Comparison of ENCODE assay signal across 24 mouse cellular contexts in the genomic region with DNA sequence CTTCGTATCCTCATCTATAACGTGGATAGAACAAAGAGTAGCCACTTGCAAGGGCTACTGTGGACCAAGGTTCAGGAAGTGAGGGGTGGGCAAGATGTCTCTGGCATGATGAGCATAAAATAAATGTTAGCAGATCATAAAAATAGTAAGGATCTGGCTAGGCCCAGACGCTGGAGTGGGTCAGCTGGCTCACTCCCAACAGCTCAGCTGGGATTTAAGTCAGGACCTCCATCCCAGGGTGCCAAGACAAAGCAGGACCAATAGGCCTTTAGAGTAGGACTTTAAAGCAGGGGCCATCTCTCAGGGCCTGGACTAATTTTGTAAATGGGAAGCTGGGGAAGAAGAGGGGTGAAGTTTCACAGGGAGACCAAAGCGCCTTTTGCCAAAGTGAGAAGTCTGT. TPM values are rescaled to one million over a fixed set of nuclear protein-coding genes. Genes with fewer than 3 reads are reported as not detected.
DNase-seq lines count a peak whose midpoint lies in the region; ATAC-seq and TF ChIP-seq lines count a peak whose summit lies in the region.
"Had no signal": no experiment of that assay in that cellular context is flagged by ENCODE, and none has a peak within 500 bp of the region (broad histone marks: within the 10 kb centered on the region; RNA-seq: fewer than 3 reads in every experiment).

No protein-coding gene starts in this region.

- no peaks in the 10 kb centered on the region for H3K36me3 ChIP-seq in hindbrain, embryonic 10.5 days
- H3K36me3 ChIP-seq in hindbrain, embryonic 11.5 days (ENCODE audit: control insufficient read depth, insufficient read depth, low read length) = no peaks in the 10 kb centered on the region
- H3K36me3 ChIP-seq in lung, embryonic 14.5 days (ENCODE audit: insufficient read depth) = no peaks in the 10 kb centered on the region
- no peaks in the 10 kb centered on the region for H3K36me3 ChIP-seq in embryonic facial prominence, embryonic 10.5 days (replicated peaks)
- H3K36me3 ChIP-seq in limb, embryonic 10.5 days = no peaks in the 10 kb centered on the region
- H3K36me3 ChIP-seq: G1E; heart, embryonic 10.5 days; heart, embryonic 13.5 days; hindbrain, embryonic 13.5 days had no signal

- H3K4me3 ChIP-seq in hindbrain, embryonic 10.5 days = no peak overlapping the region
- H3K4me3 ChIP-seq in hindbrain, embryonic 11.5 days (ENCODE audit: low read depth, low read length) = no peak overlapping the region
- H3K4me3 ChIP-seq in lung, embryonic 14.5 days (ENCODE audit: low read depth, low read length) = no peak overlapping the region
- H3K4me3 ChIP-seq in embryonic facial prominence, embryonic 10.5 days = no peak overlapping the region
- H3K4me3 ChIP-seq in limb, embryonic 10.5 days = no peak overlapping the region
- H3K4me3 ChIP-seq: heart, adult 2 months; heart, embryonic 10.5 days; heart, embryonic 13.5 days; hindbrain, embryonic 13.5 days had no signal

- H3K9me3 ChIP-seq in hindbrain, embryonic 10.5 days = no peaks in the 10 kb centered on the region
- H3K9me3 ChIP-seq in hindbrain, embryonic 11.5 days (ENCODE audit: control insufficient read depth, low read length) = no peaks in the 10 kb centered on the region
- no peaks in the 10 kb centered on the region for H3K9me3 ChIP-seq in lung, embryonic 14.5 days (ENCODE audit: low read depth, low read length)
- no peaks in the 10 kb centered on the region for H3K9me3 ChIP-seq in embryonic facial prominence, embryonic 10.5 days
- no peaks in the 10 kb centered on the region for H3K9me3 ChIP-seq in limb, embryonic 10.5 days (replicated peaks)
- H3K9me3 ChIP-seq: G1E; heart, embryonic 10.5 days; heart, embryonic 13.5 days; hindbrain, embryonic 13.5 days had no signal

- H3K4me1 ChIP-seq in hindbrain, embryonic 10.5 days (replicated peaks) = peaks cover 57% of the 10 kb centered on the region
- no peaks in the 10 kb centered on the region; the same call in 1 of the 2 replicates for H3K4me1 ChIP-seq in hindbrain, embryonic 11.5 days (replicated peaks; ENCODE audit: control insufficient read depth, insufficient read depth, low read length)
- peaks cover 18% of the 10 kb centered on the region; the same call in 1 of the 2 replicates for H3K4me1 ChIP-seq in lung, embryonic 14.5 days (ENCODE audit: insufficient read depth)
- peaks cover 56% of the 10 kb centered on the region for H3K4me1 ChIP-seq in embryonic facial prominence, embryonic 10.5 days
- H3K4me1 ChIP-seq in limb, embryonic 10.5 days = peaks cover 40% of the 10 kb centered on the region

- 42% methylated on average over 4 of the region's 4 CpGs for WGBS in hindbrain, embryonic 10.5 days
- 43% methylated on average over 4 of the region's 4 CpGs for WGBS in hindbrain, embryonic 11.5 days
- WGBS in lung, embryonic 14.5 days = 40% methylated on average over 4 of the region's 4 CpGs
- 47% methylated on average over 4 of the region's 4 CpGs for WGBS in embryonic facial prominence, embryonic 10.5 days
- 32% methylated on average over 4 of the region's 4 CpGs for WGBS in limb, embryonic 10.5 days

- ATAC-seq in hindbrain, embryonic 11.5 days (ENCODE audit: low FRiP score) = no peak
- no peak for ATAC-seq in lung, embryonic 14.5 days (ENCODE audit: insufficient read depth)
- ATAC-seq: forebrain, embryonic 14.5 days; hindbrain, embryonic 16.5 days; Patski had no signal

- H3K9ac ChIP-seq in hindbrain, embryonic 11.5 days (ENCODE audit: low read depth, low read length) = no peak overlapping the region
- H3K9ac ChIP-seq in lung, embryonic 14.5 days = no peak overlapping the region
- H3K9ac ChIP-seq: hindbrain, embryonic 13.5 days had no signal

- DNase-seq in hindbrain, embryonic 10.5 days (ENCODE audit: low spot score) = no peak
- DNase-seq in hindbrain, embryonic 11.5 days (ENCODE audit: low spot score) = no peak
- DNase-seq in lung, embryonic 14.5 days = peak; percentile 63
- DNase-seq in lung, postnatal 10 days = no peak
- no peak for DNase-seq in embryonic facial prominence, embryonic 10.5 days (ENCODE audit: low spot score)
- DNase-seq in limb, embryonic 10.5 days (ENCODE audit: low spot score) = no peak
- no peak for DNase-seq in left cerebral cortex, adult 9 months (ENCODE audit: low spot score in 2 of 2)
- DNase-seq: adrenal gland, postnatal 10 days; adrenal gland, postnatal 36 days; B cell, adult 2 months; cerebellum, adult 18-20 months; cerebellum, adult 9-10 months; cerebellum, postnatal 14 days; gastrocnemius, postnatal 36 days; heart, adult 2 months; heart, postnatal 4 days had no signal

- peaks cover 28% of the 10 kb centered on the region for H3K27me3 ChIP-seq in hindbrain, embryonic 10.5 days (ENCODE audit: insufficient read depth, poor library complexity, severe bottlenecking)
- no peaks in the 10 kb centered on the region for H3K27me3 ChIP-seq in hindbrain, embryonic 11.5 days (ENCODE audit: control insufficient read depth, insufficient read depth, low read length)
- no peaks in the 10 kb centered on the region for H3K27me3 ChIP-seq in lung, embryonic 14.5 days (ENCODE audit: insufficient read depth, low read length)
- peaks cover 40% of the 10 kb centered on the region for H3K27me3 ChIP-seq in embryonic facial prominence, embryonic 10.5 days (replicated peaks; ENCODE audit: low read depth, poor library complexity, severe bottlenecking)
- no peaks in the 10 kb centered on the region for H3K27me3 ChIP-seq in limb, embryonic 10.5 days (ENCODE audit: low read depth, poor library complexity, severe bottlenecking)
- H3K27me3 ChIP-seq: CH12.LX, Patski had no signal

- peak overlapping the region; percentile 62; the same call in 1 of the 2 replicates for H3K27ac ChIP-seq in hindbrain, embryonic 10.5 days
- no peak overlapping the region for H3K27ac ChIP-seq in hindbrain, embryonic 11.5 days (ENCODE audit: low read depth, low read length)
- H3K27ac ChIP-seq in lung, embryonic 14.5 days (ENCODE audit: low read depth) = peak overlapping the region; percentile 61
- H3K27ac ChIP-seq in embryonic facial prominence, embryonic 10.5 days (replicated peaks) = peak overlapping the region; percentile 51; the same call in 1 of the 2 replicates
- H3K27ac ChIP-seq in limb, embryonic 10.5 days = peak overlapping the region; percentile 66
- H3K27ac ChIP-seq: heart, adult 2 months; heart, embryonic 10.5 days; heart, embryonic 13.5 days; hindbrain, embryonic 13.5 days had no signal

- H3K4me2 ChIP-seq in hindbrain, embryonic 11.5 days (replicated peaks; ENCODE audit: low read depth, low read length) = no peak overlapping the region
- H3K4me2 ChIP-seq in lung, embryonic 14.5 days = no peak overlapping the region
- H3K4me2 ChIP-seq: heart, embryonic 13.5 days; hindbrain, embryonic 13.5 days had no signal

- no peak for TF ChIP-seq CTCF in lung, embryonic 14.5 days (IDR thresholded peaks at IDR 0.05; ENCODE audit: low read depth)

RNA-seq across cellular contexts. Expression of gene Fzd7, which starts 11.5 kb away (rescaled TPM):
- 14.4 and 16.1 TPM in 2 replicates for polyA plus RNA-seq in hindbrain, embryonic 10.5 days (2016; fragmentation: Nextera tagmentation; extraction: Ambion mirVana)
- polyA plus RNA-seq in hindbrain, embryonic 11.5 days (2014; fragmentation: Nextera tagmentation; extraction: Ambion mirVana) = 13.0 and 15.4 TPM in 2 replicates
- 21.7 and 22.7 TPM in 2 replicates for polyA plus RNA-seq in lung, embryonic 14.5 days (2014; fragmentation: Nextera tagmentation; extraction: Ambion mirVana)
- polyA plus RNA-seq in embryonic facial prominence, embryonic 10.5 days (2016; fragmentation: Nextera tagmentation; extraction: Ambion mirVana) = 12.7 and 14.4 TPM in 2 replicates
- 13.2 and 13.5 TPM in 2 replicates for polyA plus RNA-seq in limb, embryonic 10.5 days (2016; fragmentation: Nextera tagmentation; extraction: Ambion mirVana)

RNA-seq across cellular contexts. Expression of gene Gm973, which starts 45.3 kb away (rescaled TPM):
- polyA plus RNA-seq in hindbrain, embryonic 10.5 days (2016; fragmentation: Nextera tagmentation; extraction: Ambion mirVana) = 9.0 TPM in 2 replicates
- polyA plus RNA-seq in hindbrain, embryonic 11.5 days (2014; fragmentation: Nextera tagmentation; extraction: Ambion mirVana) = 7.7 and 9.5 TPM in 2 replicates
- 0.41 TPM in 1 of 2 replicates, not detected in the other for polyA plus RNA-seq in lung, embryonic 14.5 days (2014; fragmentation: Nextera tagmentation; extraction: Ambion mirVana)
- polyA plus RNA-seq in embryonic facial prominence, embryonic 10.5 days (2016; fragmentation: Nextera tagmentation; extraction: Ambion mirVana) = 1.2 and 3.6 TPM in 2 replicates
- polyA plus RNA-seq in limb, embryonic 10.5 days (2016; fragmentation: Nextera tagmentation; extraction: Ambion mirVana) = 0.18 and 0.55 TPM in 2 replicates
